Mouse (Mus musculus) brain, embryonic 14.5 days (tissue): ENCODE measurements at regions not wholly inside any gene's neighbourhood (a gene's known extent, or its start where the extent isn't known, plus 50 kb on each side); places are given as distances from the start of the nearest gene placed in this dataset.

Source experiments
- CTCF ChIP-seq: fragments of 200-500 bp; IDR thresholded peaks from 2 replicates; pipeline ENCODE4 v1.5.1; 2012; ENCODE audit warnings: inconsistent platforms, mild to moderate bottlenecking, moderate library complexity, borderline replicate concordance; ENCODE audit not compliant: insufficient read depth, insufficient read length; ENCODE audit errors: extremely low read depth
- POLR2A ChIP-seq: fragments of 200-500 bp; IDR thresholded peaks from 2 replicates; pipeline ENCODE4 v1.6.1; 2012; ENCODE audit warnings: mild to moderate bottlenecking, inconsistent platforms, borderline replicate concordance; ENCODE audit not compliant: poor library complexity, insufficient read depth, insufficient read length, severe bottlenecking; ENCODE audit errors: extremely low read depth

DNA sequence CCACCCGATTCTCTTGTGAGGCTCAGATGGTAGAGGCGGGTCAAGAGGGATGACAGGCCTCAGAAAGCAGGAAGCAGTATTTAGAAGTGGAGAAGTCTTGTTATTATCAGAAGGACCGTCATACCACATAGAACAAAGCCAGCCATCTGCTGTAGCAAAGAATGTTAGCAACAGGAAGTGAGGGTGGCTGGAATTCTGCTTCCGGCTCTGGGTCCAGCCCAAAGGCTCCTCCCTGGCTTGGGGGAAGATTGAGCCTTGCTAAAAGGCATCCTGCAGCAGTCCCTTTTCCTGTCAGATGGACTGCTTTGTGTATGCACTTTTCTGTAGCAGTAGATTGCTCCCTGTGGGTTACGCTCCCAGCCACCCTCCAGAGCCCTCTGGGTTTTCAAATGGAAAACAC is 61.9 kb upstream of the Lta4h start:
- TF ChIP-seq CTCF (no peak), POLR2A (no peak)
